Mouse (Mus musculus) heart, postnatal 0 days (tissue): ENCODE results near the gene Grik4.

Experiments
- CTCF ChIP-seq: IDR thresholded peaks from 2 replicates; pipeline ENCODE4 v1.5.1; 2016; ENCODE audit warnings: antibody characterized with exemption, control low read depth, low read depth
- EP300 ChIP-seq: IDR thresholded peaks from 2 replicates; pipeline ENCODE4 v1.6.1; 2016; ENCODE audit warnings: antibody characterized with exemption, low read depth

DNA sequence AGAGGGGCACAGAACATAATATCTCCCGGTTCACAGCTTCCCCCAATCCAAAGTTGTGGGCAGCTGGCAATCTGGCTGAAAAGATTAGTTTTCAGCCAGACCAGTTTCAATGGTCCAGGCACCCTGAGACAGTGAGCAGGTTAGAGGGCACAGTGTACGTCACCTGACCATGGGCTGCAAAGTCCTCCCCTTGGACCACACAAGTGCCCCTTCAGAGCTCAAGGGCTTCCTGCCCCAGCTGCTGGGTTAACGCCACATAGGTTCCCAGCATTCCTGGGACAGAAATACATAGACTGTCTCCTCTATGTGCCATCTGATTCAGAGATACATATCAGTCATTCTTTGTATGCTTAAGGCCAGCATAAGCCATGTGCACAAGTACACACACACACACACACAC is 91.2 kb downstream of the Grik4 start:
- no peak for TF ChIP-seq CTCF
- TF ChIP-seq EP300, result no peak
